Mouse (Mus musculus) ZHBTc4 (cell line): ENCODE results near the gene Dus2.

Experiments
- DNase-seq: peaks from one replicate; pipeline ENCODE4 v3.0.0-alpha.2; 2011; ENCODE audit warnings: low read depth, low spot score

Dus2 gene

GRCm38 (mm10) chr8:106044151-106044550, 53.0 kb downstream of the Dus2 start:
- DNase-seq = no peak

- peak; percentile 54 for DNase-seq
Observed at GRCm38 (mm10) chr8:106046872-106047559, 55.9 kb downstream of the Dus2 start.

- no peak for DNase-seq
Observed at GRCm38 (mm10) chr8:106047854-106048630, 56.9 kb downstream of the Dus2 start.

GRCm38 (mm10) chr8:106049840-106050239, 58.7 kb downstream of the Dus2 start:
- no peak for DNase-seq

GRCm38 (mm10) chr8:106051068-106051467, 59.9 kb downstream of the Dus2 start:
- DNase-seq = no peak

GRCm38 (mm10) chr8:106052510-106053089, 61.5 kb downstream of the Dus2 start:
- no peak for DNase-seq

GRCm38 (mm10) chr8:106054190-106054811, 63.2 kb downstream of the Dus2 start:
- peak; percentile 62 for DNase-seq

- peak; percentile 22 for DNase-seq
Observed at GRCm38 (mm10) chr8:106055038-106055437, 63.9 kb downstream of the Dus2 start.

- DNase-seq = no peak
Observed at GRCm38 (mm10) chr8:106056455-106056982, 65.4 kb downstream of the Dus2 start.

GRCm38 (mm10) chr8:106058731-106059612, 67.8 kb downstream of the Dus2 start, which contains the start of gene Nfatc3:
Gene Nfatc3, plus strand, starts transcription at chr8:106058840.
- peak; percentile 99 for DNase-seq

GRCm38 (mm10) chr8:106059613-106060371, 68.7 kb downstream of the Dus2 start:
- peak; percentile 76 for DNase-seq

GRCm38 (mm10) chr8:106060521-106060920, 69.4 kb downstream of the Dus2 start:
- DNase-seq = no peak

GRCm38 (mm10) chr8:106061686-106062085, 70.5 kb downstream of the Dus2 start:
- no peak for DNase-seq

GRCm38 (mm10) chr8:106063046-106063445, 71.9 kb downstream of the Dus2 start:
- no peak for DNase-seq

GRCm38 (mm10) chr8:106066721-106067120, 75.6 kb downstream of the Dus2 start:
- no peak for DNase-seq

- no peak for DNase-seq
Observed at GRCm38 (mm10) chr8:106069565-106069964, 78.4 kb downstream of the Dus2 start.

GRCm38 (mm10) chr8:106072113-106072512, 81.0 kb downstream of the Dus2 start:
- no peak for DNase-seq

- no peak for DNase-seq
Observed at GRCm38 (mm10) chr8:106074236-106074635, 83.1 kb downstream of the Dus2 start.

- DNase-seq = no peak
Observed at GRCm38 (mm10) chr8:106074659-106075058, 83.5 kb downstream of the Dus2 start.
